Mouse (Mus musculus) hindbrain, embryonic 14.5 days (tissue): ENCODE measurements around the gene Gm13128. TPM values are rescaled to one million over a fixed set of nuclear protein-coding genes. Genes with fewer than 3 reads are reported as not detected.
"Not testable (repeated sequence)": the region's sequence is repeated elsewhere in the genome, so short reads cannot be mapped to it uniquely, and the experiment has no call there.

Experiments
- ATAC-seq: fragments of 200-750 bp; cut with Nextera tagmentation; 2 replicates; pipeline ENCODE4 v1.8.0; 2017; ENCODE audit warnings: moderate number of reproducible peaks, mild to moderate bottlenecking, moderate TSS enrichment, moderate library complexity; ENCODE audit not compliant: low FRiP score
- DNase-seq: peaks from one replicate; pipeline ENCODE4 v3.0.0-alpha.2; 2015; ENCODE audit warnings: low spot score
- H3K27ac ChIP-seq: fragments of 300-500 bp; sonication (generic); 2 replicates; pipeline ENCODE4 v1.5.1; 2014; ENCODE audit warnings: mild to moderate bottlenecking, moderate library complexity
- H3K27me3 ChIP-seq: fragments of 300-500 bp; sonication (generic); 2 replicates; pipeline ENCODE4 v1.6.1; 2014; ENCODE audit warnings: mild to moderate bottlenecking, low read length, mixed read lengths; ENCODE audit not compliant: control insufficient read depth, insufficient read depth
- H3K36me3 ChIP-seq: fragments of 300-500 bp; sonication (generic); replicated peaks from 2 replicates; pipeline ENCODE4 v1.6.1; 2014; ENCODE audit not compliant: control insufficient read depth, insufficient read depth
- H3K4me1 ChIP-seq: fragments of 300-500 bp; sonication (generic); replicated peaks from 2 replicates; pipeline ENCODE4 v1.6.1; 2014; ENCODE audit warnings: antibody characterized with exemption, low read length, mixed read lengths; ENCODE audit not compliant: control insufficient read depth, insufficient read depth
- H3K4me2 ChIP-seq: fragments of 300-500 bp; sonication (generic); replicated peaks from 2 replicates; pipeline ENCODE4 v1.6.1; 2014; ENCODE audit warnings: mild to moderate bottlenecking, moderate library complexity
- H3K4me3 ChIP-seq: fragments of 300-500 bp; sonication (generic); replicated peaks from 2 replicates; pipeline ENCODE4 v1.5.1; 2014; ENCODE audit warnings: mild to moderate bottlenecking, low read length
- H3K9ac ChIP-seq: fragments of 300-500 bp; sonication (generic); 2 replicates; pipeline ENCODE4 v1.6.1; 2014
- H3K9me3 ChIP-seq: fragments of 300-500 bp; sonication (generic); 2 replicates; pipeline ENCODE4 v1.6.1; 2016; ENCODE audit warnings: low read length; ENCODE audit not compliant: control insufficient read depth
- WGBS: fragments of 180-500 bp; shearing (Covaris S2); extraction: QIAGEN DNeasy Blood & Tissue Kit; methylation state at CpG from one replicate; pipeline ENCODE4 v1.1.7; 2014; 5-methylcytosine and 5-hydroxymethylcytosine counted together
- polyA plus RNA-seq: library from polyadenylated mRNA; unstranded; fragments of >200 nt; fragmentation: Nextera tagmentation; extraction: Ambion mirVana; gene quantifications from 2 replicates; pipeline ENCODE4 v1.2.1, GENCODE M21; 2014

Gm13128 gene
- not detected in 2 replicates for polyA plus RNA-seq

GRCm38 (mm10) chr4:144329949-144330348, at the start of gene Gm13128:
Gm13128 (plus strand) TSS chr4:144330249.
- not testable (repeated sequence) for ATAC-seq, H3K9me3 ChIP-seq, H3K4me3 ChIP-seq, H3K27ac ChIP-seq, H3K4me2 ChIP-seq, H3K4me1 ChIP-seq, H3K9ac ChIP-seq, H3K36me3 ChIP-seq, DNase-seq, H3K27me3 ChIP-seq
- 64% methylated on average over 4 of the region's 4 CpGs for WGBS

- H3K9ac ChIP-seq, H3K4me3 ChIP-seq, H3K4me1 ChIP-seq, H3K4me2 ChIP-seq, H3K27me3 ChIP-seq, H3K27ac ChIP-seq, ATAC-seq, DNase-seq, H3K36me3 ChIP-seq: not testable (repeated sequence)
- 0 out of 2 replicates have a peak, but pooled peaks cover 12% of the 10 kb centered on the region for H3K9me3 ChIP-seq
- 64% methylated on average over 1 of the region's 1 CpGs for WGBS
These were observed 49.7 kb upstream of the Gm13128 start, which contains the start of gene Pramel5 for GRCm38 (mm10) chr4:144280388-144280787. Pramel5 (minus strand) TSS chr4:144280488.

GRCm38 (mm10) chr4:144299414-144299813, 30.6 kb upstream of the Gm13128 start:
- 61% methylated on average over 1 of the region's 1 CpGs for WGBS
- H3K27ac ChIP-seq, H3K4me3 ChIP-seq, H3K27me3 ChIP-seq, DNase-seq, H3K36me3 ChIP-seq, H3K9ac ChIP-seq, H3K9me3 ChIP-seq, H3K4me1 ChIP-seq, H3K4me2 ChIP-seq, ATAC-seq: not testable (repeated sequence)

- DNase-seq, H3K9me3 ChIP-seq, H3K9ac ChIP-seq, H3K4me3 ChIP-seq, H3K27me3 ChIP-seq, H3K36me3 ChIP-seq, H3K4me2 ChIP-seq, H3K4me1 ChIP-seq, ATAC-seq, H3K27ac ChIP-seq: not testable (repeated sequence)
- 74% methylated on average over 2 of the region's 2 CpGs for WGBS
These were observed 17.2 kb upstream of the Gm13128 start for GRCm38 (mm10) chr4:144312666-144313460.

GRCm38 (mm10) chr4:144335856-144336255, 5.8 kb downstream of the Gm13128 start:
- H3K27me3 ChIP-seq, ATAC-seq, DNase-seq, H3K4me2 ChIP-seq, H3K36me3 ChIP-seq, H3K4me3 ChIP-seq, H3K9ac ChIP-seq, H3K9me3 ChIP-seq, H3K4me1 ChIP-seq, H3K27ac ChIP-seq: not testable (repeated sequence)
- WGBS = 98% methylated on average over 2 of the region's 3 CpGs

- peaks cover 12% of the 10 kb centered on the region; the same call in 1 of the 2 replicates for H3K9me3 ChIP-seq
- not testable (repeated sequence) for H3K36me3 ChIP-seq, H3K4me2 ChIP-seq, ATAC-seq, H3K27me3 ChIP-seq, DNase-seq, H3K27ac ChIP-seq, H3K9ac ChIP-seq, H3K4me3 ChIP-seq, H3K4me1 ChIP-seq
- 84% methylated on average over 3 of the region's 3 CpGs for WGBS
These were observed 27.6 kb downstream of the Gm13128 start, which contains the start of gene Gm13119 for GRCm38 (mm10) chr4:144357642-144358041. Gm13119 (plus strand) TSS chr4:144357942.

GRCm38 (mm10) chr4:144377911-144378310, 47.9 kb downstream of the Gm13128 start, which contains the start of gene Pramef20:
Pramef20 (minus strand) TSS chr4:144377933.
- no peak for DNase-seq
- H3K9me3 ChIP-seq = 0 out of 2 replicates have a peak, but pooled peaks cover 20% of the 10 kb centered on the region
- WGBS = 63% methylated on average over 2 of the region's 2 CpGs

More at GRCm38 (mm10) chr4:144377911-144378310, 47.9 kb downstream of the Gm13128 start, which contains the start of gene Pramef20:
- Histone ChIP-seq H3K4me2 (no peak within 1 kb of the TSS), H3K36me3 (no peaks in the 10 kb centered on the region), H3K4me1 (no peaks in the 10 kb centered on the region), H3K4me3 (no peak within 1 kb of the TSS), H3K27ac (no peak within 1 kb of the TSS), H3K9ac (no peak within 1 kb of the TSS), H3K27me3 (no peaks in the 10 kb centered on the region)
- no peak for ATAC-seq

Other genes with a start within 250 kb of the Gm13128 start
- not detected in 2 replicates for gene Gm13102, start 223.8 kb upstream of the Gm13128 start, polyA plus RNA-seq
- gene Oog3, start 167.6 kb upstream of the Gm13128 start, polyA plus RNA-seq = not detected in 2 replicates
- not detected in 2 replicates for gene Oog2, start 139.5 kb upstream of the Gm13128 start, polyA plus RNA-seq
- not detected in 2 replicates for gene C87977, start 116.9 kb upstream of the Gm13128 start, polyA plus RNA-seq
- gene Pramel5, start 49.8 kb upstream of the Gm13128 start, polyA plus RNA-seq = not detected in 2 replicates
- not detected in 2 replicates for gene Gm13119, start 27.7 kb downstream of the Gm13128 start, polyA plus RNA-seq
- gene Pramef20, start 47.7 kb downstream of the Gm13128 start, polyA plus RNA-seq = not detected in 2 replicates
- gene Pramef12, start 78.2 kb downstream of the Gm13128 start, polyA plus RNA-seq = not detected in 2 replicates
- gene 1700012P22Rik, start 108.5 kb downstream of the Gm13128 start, polyA plus RNA-seq = 0.29 TPM in 1 of 2 replicates, not detected in the other
- gene Gm9944, start 123.1 kb downstream of the Gm13128 start, polyA plus RNA-seq = not detected in 2 replicates
- not detected in 2 replicates for gene Aadacl3, start 133.5 kb downstream of the Gm13128 start, polyA plus RNA-seq
- gene 9430007A20Rik, start 189.6 kb downstream of the Gm13128 start, polyA plus RNA-seq = not detected in 2 replicates
- gene Gm13124, start 234.9 kb downstream of the Gm13128 start, polyA plus RNA-seq = not detected in 2 replicates